Mouse (Mus musculus): ENCODE data around the gene Tyw5.

DNA sequence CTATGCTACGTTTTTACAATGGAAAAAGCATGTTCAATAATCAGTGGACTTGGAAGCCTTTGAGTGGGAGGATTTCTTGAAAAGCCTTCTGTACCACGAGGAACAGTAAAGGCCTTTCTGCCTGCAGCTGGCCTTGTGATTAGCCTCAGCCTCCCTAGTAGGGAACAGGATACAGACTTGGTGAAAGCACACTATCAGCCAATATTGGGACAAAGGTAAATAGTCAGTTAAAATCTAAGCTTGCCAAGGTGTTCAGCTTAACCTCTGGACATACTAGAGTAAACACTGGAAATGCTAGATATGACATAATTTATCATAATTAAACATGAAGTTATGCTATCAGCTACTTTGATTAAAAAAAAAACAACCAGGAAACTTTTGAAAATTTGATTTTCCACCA, 65.7 kb downstream of the Tyw5 start:
- TF ChIP-seq CTCF (IDR thresholded peaks at IDR 0.05; ENCODE audit: extremely low read depth, insufficient read depth, insufficient read length, insufficient replicate concordance) (no peak), POLR2A (IDR thresholded peaks at IDR 0.05; ENCODE audit: low read depth, low read length) (no peak)

All from spleen, adult 2 months (tissue).